Mouse (Mus musculus) olfactory bulb, adult 2 months (tissue): ENCODE measurements around the gene Ces5a. TPM values are rescaled to one million over a fixed set of nuclear protein-coding genes. Genes with fewer than 3 reads are reported as not detected.

Source experiments
- H3K27ac ChIP-seq: fragments of 200-500 bp; 2 replicates; pipeline ENCODE4 v1.5.1; 2012; ENCODE audit warnings: low read depth, low read length; ENCODE audit not compliant: insufficient read depth
- H3K4me1 ChIP-seq: fragments of 200-500 bp; 2 replicates; pipeline ENCODE4 v1.6.1; 2012; ENCODE audit warnings: low read length; ENCODE audit not compliant: control insufficient read depth, insufficient read depth
- H3K4me3 ChIP-seq: fragments of 200-500 bp; 2 replicates; pipeline ENCODE4 v1.5.1; 2012; ENCODE audit warnings: mild to moderate bottlenecking, low read depth, low read length, moderate library complexity; ENCODE audit not compliant: insufficient read depth
- CTCF ChIP-seq: fragments of 200-500 bp; IDR thresholded peaks from 2 replicates; pipeline ENCODE4 v1.5.1; 2012; ENCODE audit warnings: low read depth, mild to moderate bottlenecking, low read length, moderate library complexity; ENCODE audit not compliant: insufficient read depth
- POLR2A ChIP-seq: fragments of 200-500 bp; IDR thresholded peaks from 2 replicates; pipeline ENCODE4 v1.6.1; 2012; ENCODE audit warnings: mild to moderate bottlenecking, low read depth, low read length, moderate library complexity; ENCODE audit not compliant: insufficient read depth
- WGBS: fragments of 180-500 bp; shearing (Covaris S2); methylation state at CpG from one replicate; pipeline ENCODE4 v1.1.7; 2018; 5-methylcytosine and 5-hydroxymethylcytosine counted together
- polyA plus RNA-seq: library from polyadenylated mRNA; stranded (reverse); fragments of >200 nt; gene quantifications from 2 replicates; pipeline ENCODE4 v1.2.4, GENCODE M21; 2012; ENCODE audit warnings: low replicate concordance; ENCODE audit not compliant: missing spikeins, insufficient read depth, insufficient read length

Gene Ces5a
- polyA plus RNA-seq, 1 experiment, result not detected

- H3K27ac ChIP-seq, result no peak overlapping the region
These were observed 81.3 kb downstream of the Ces5a start for GRCm38 (mm10) chr8:93454258-93454877.

More at GRCm38 (mm10) chr8:93454258-93454877, 81.3 kb downstream of the Ces5a start:
- TF ChIP-seq POLR2A, result no peak
- no peak for TF ChIP-seq CTCF
- Histone ChIP-seq H3K4me3 (no peak overlapping the region), H3K4me1 (no peaks in the 10 kb centered on the region)
- 97% methylated on average over 12 of the region's 12 CpGs for WGBS

Other genes starting within 250 kb of the Ces5a start
- not detected in 2 replicates for gene Ces1g, start 198.5 kb downstream of the Ces5a start, polyA plus RNA-seq
- not detected in 2 replicates for gene Ces1h, start 156.1 kb downstream of the Ces5a start, polyA plus RNA-seq